Mouse (Mus musculus) forebrain, embryonic 12.5 days (tissue): ENCODE data around the gene Ptges2. TPM values are rescaled to one million over a fixed set of nuclear protein-coding genes. Genes with fewer than 3 reads are reported as not detected.

Experiments
- ATAC-seq: fragments of 200-750 bp; cut with Nextera tagmentation; 2 replicates; pipeline ENCODE4 v1.8.0; 2017; ENCODE audit warnings: moderate TSS enrichment; ENCODE audit not compliant: low FRiP score
- H3K27ac ChIP-seq: fragments of 300-500 bp; sonication (generic); 2 replicates; pipeline ENCODE4 v1.5.1; 2016; ENCODE audit warnings: mild to moderate bottlenecking
- H3K27me3 ChIP-seq: fragments of 300-500 bp; sonication (generic); 2 replicates; pipeline ENCODE4 v1.6.1; 2016; ENCODE audit warnings: mild to moderate bottlenecking
- H3K36me3 ChIP-seq: fragments of 300-500 bp; sonication (generic); replicated peaks from 2 replicates; pipeline ENCODE4 v1.6.1; 2016; ENCODE audit warnings: mild to moderate bottlenecking
- H3K4me1 ChIP-seq: fragments of 300-500 bp; sonication (generic); 2 replicates; pipeline ENCODE4 v1.6.1; 2016
- H3K4me2 ChIP-seq: fragments of 300-500 bp; sonication (generic); 2 replicates; pipeline ENCODE4 v1.6.1; 2016; ENCODE audit warnings: mild to moderate bottlenecking, moderate library complexity
- H3K4me3 ChIP-seq: fragments of 300-500 bp; sonication (generic); replicated peaks from 2 replicates; pipeline ENCODE4 v1.5.1; 2016; ENCODE audit warnings: mild to moderate bottlenecking
- H3K9ac ChIP-seq: fragments of 300-500 bp; sonication (generic); 2 replicates; pipeline ENCODE4 v1.6.1; 2016; ENCODE audit warnings: mild to moderate bottlenecking
- H3K9me3 ChIP-seq: fragments of 300-500 bp; sonication (generic); 2 replicates; pipeline ENCODE4 v1.6.1; 2016
- WGBS: fragments of 180-500 bp; shearing (Covaris S2); methylation state at CpG from one replicate; pipeline ENCODE4 v1.1.7; 2016; 5-methylcytosine and 5-hydroxymethylcytosine counted together
- polyA plus RNA-seq: library from polyadenylated mRNA; unstranded; fragments of >200 nt; fragmentation: Nextera tagmentation; extraction: Ambion mirVana; gene quantifications from 2 replicates; pipeline ENCODE4 v1.2.1, GENCODE M21; 2016

Ptges2 gene
- polyA plus RNA-seq, 1 experiment from 2014 or later, result 29.9 TPM

DNA sequence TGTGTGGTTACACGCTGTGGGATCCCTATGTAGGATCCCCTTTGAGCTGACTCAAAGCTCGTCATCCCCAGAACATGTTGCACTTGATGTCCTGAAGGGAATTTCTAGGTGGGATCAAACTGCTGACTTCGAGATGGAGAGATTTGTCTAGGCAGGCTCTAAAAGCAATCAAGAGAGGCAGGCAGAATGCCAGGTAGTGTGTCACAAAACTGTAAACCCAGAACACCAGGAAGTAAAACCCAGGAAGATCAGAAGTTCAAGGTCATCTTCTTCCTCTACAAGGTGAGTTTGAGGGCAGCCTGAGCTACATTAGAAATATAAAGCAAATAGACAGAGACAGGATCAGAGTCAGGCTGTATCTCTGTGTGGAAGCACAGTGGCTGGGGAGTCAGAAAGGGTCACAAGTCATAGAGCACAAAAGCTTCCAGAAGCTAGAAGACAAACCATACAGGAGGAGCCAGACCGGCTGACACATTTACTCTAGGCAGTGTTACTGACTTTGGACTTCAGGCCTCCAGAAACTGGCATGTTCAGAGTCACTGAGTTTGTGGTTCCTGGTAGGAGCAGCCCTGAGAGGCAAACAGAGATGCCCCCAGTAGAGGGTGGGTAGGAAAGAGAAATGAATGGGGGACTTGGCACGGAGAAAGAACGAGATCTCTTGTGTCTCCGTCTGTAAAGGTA lies 11.6 kb downstream of the Ptges2 start:
- no peaks in the 10 kb centered on the region for H3K4me1 ChIP-seq
- H3K27ac ChIP-seq, result no peak overlapping the region
- peaks cover 8% of the 10 kb centered on the region for H3K36me3 ChIP-seq
- 86% methylated on average over 7 of the region's 7 CpGs for WGBS
- peaks cover 2% of the 10 kb centered on the region; the same call in 1 of the 2 replicates for H3K27me3 ChIP-seq
- no peak for ATAC-seq
- no peak overlapping the region for H3K9ac ChIP-seq
- H3K4me2 ChIP-seq, result no peak overlapping the region
- no peak overlapping the region for H3K4me3 ChIP-seq
- H3K9me3 ChIP-seq, result no peaks in the 10 kb centered on the region

DNA sequence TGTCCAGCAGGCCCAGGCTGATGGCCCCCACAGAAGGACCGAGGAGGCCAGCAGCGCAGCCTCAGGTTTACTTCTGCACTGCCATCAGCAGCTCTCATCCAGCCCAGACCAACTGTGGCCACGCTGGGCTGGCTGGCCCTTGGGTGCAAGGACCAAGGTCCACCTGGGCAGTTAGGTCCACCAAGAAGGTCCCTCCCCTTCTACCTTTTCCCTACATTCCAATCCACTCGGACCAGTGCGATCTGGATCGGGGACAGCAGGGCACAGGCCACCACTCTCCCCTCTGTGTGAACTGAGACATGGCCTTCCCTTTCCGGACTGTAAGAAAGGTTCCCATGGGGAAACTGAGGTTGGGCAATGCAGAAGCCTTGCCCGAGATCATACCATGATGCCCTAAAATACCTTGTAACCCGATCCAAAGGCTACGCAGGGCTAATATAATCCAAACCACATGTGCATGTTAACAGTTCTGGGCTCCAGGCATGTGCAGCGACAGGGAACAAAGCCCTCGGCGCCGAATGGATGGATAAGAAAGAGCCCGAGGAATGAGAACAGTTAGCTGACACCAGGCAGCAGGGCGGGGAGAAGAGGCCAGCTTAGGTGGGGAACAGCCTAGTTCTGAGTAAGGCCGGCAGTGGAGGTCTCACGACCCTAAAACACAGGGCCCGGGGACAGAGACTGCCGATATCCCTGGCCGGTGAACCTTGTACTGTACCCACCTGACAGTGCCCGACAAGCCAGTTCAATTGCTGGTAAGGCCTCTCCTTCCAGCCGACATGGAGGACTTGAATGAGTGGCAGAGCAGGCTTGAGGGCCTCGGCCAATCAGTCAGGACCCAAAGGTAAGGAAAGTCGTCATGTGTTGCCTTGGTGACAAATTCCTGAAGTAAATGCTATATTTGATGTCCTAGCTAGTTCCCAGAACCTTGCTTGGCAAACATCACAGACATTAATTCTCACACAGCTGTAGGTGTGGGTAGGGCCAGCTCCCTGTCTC lies 13.0 kb downstream of the Ptges2 start:
- Histone ChIP-seq H3K9ac (no peak overlapping the region), H3K36me3 (peaks cover under 1% of the 10 kb centered on the region), H3K4me1 (no peaks in the 10 kb centered on the region), H3K27ac (no peak overlapping the region), H3K27me3 (peaks cover 2% of the 10 kb centered on the region; the same call in 1 of the 2 replicates), H3K4me3 (no peak overlapping the region), H3K4me2 (no peak overlapping the region), H3K9me3 (no peaks in the 10 kb centered on the region)
- 67% methylated on average over 25 of the region's 25 CpGs for WGBS
- ATAC-seq, result no peak

DNA sequence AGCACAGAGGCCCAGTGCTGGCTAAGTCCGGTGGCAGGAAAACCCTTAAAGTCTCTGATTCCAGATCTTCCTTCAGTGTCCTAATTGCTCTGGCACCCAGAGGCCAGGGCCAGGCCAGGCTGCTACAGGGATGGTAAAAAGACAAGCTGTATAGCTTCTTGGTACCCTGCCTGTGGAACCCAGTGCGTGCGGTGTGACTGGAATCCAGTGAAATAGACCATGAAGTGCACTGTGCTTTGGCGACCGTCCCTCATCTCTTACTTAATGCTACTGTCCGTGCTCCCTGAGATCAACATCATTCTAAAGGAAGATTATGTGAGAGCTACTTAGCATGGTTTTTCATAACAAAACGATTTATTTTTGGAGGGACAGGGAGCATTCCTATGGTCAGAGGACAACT lies 15.7 kb downstream of the Ptges2 start:
- no peaks in the 10 kb centered on the region for H3K9me3 ChIP-seq
- WGBS, result 87% methylated on average over 7 of the region's 7 CpGs
- H3K27ac ChIP-seq, result no peak overlapping the region
- peaks cover 2% of the 10 kb centered on the region; the same call in 1 of the 2 replicates for H3K27me3 ChIP-seq
- ATAC-seq, result no peak
- no peak overlapping the region for H3K9ac ChIP-seq
- no peak overlapping the region for H3K4me2 ChIP-seq
- no peaks in the 10 kb centered on the region for H3K4me1 ChIP-seq
- H3K36me3 ChIP-seq, result peaks cover 28% of the 10 kb centered on the region
- no peak overlapping the region for H3K4me3 ChIP-seq

- Histone ChIP-seq H3K9me3 (no peaks in the 10 kb centered on the region), H3K4me3 (no peak overlapping the region), H3K9ac (no peak overlapping the region), H3K27me3 (no peaks in the 10 kb centered on the region), H3K27ac (no peak overlapping the region), H3K4me1 (no peaks in the 10 kb centered on the region), H3K4me2 (no peak overlapping the region), H3K36me3 (peaks cover 43% of the 10 kb centered on the region)
- 88% methylated on average over 6 of the region's 6 CpGs for WGBS
- no peak for ATAC-seq
Observed at GRCm38 (mm10) chr2:32412742-32413531, 17.2 kb downstream of the Ptges2 start.

DNA sequence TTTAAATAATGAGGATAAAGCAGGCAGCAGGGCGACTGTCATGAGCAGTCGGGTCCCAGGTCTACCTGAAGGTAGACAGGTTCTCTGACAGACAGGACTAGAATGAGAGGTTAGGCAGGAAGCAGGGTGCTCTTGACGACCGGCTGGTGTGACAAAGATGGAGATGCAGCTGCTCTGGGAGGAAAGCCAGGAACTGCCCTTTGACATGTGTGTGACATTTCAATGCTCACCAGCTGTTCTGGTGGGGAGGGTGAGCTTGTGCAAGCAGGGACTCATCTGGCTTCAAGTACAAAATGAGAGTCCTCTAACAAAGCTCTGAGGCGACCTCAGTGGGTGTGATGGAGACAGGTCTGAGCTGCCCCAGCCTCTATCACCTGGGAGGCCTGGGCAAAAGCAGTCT lies 18.2 kb downstream of the Ptges2 start:
- H3K27me3 ChIP-seq, result no peaks in the 10 kb centered on the region
- H3K4me1 ChIP-seq, result no peaks in the 10 kb centered on the region
- no peak overlapping the region for H3K9ac ChIP-seq
- no peak overlapping the region for H3K4me2 ChIP-seq
- 75% methylated on average over 5 of the region's 5 CpGs for WGBS
- H3K36me3 ChIP-seq, result peaks cover 53% of the 10 kb centered on the region
- no peak for ATAC-seq
- H3K9me3 ChIP-seq, result no peaks in the 10 kb centered on the region
- H3K4me3 ChIP-seq, result no peak overlapping the region
- H3K27ac ChIP-seq, result no peak overlapping the region

- Histone ChIP-seq H3K4me1 (no peaks in the 10 kb centered on the region), H3K4me3 (no peak overlapping the region), H3K9me3 (no peaks in the 10 kb centered on the region), H3K27ac (no peak overlapping the region), H3K27me3 (no peaks in the 10 kb centered on the region), H3K36me3 (peaks cover 72% of the 10 kb centered on the region), H3K4me2 (no peak overlapping the region), H3K9ac (no peak overlapping the region)
- ATAC-seq, result no peak
- WGBS, result 96% methylated on average over 12 of the region's 12 CpGs
Observed at GRCm38 (mm10) chr2:32415801-32416200, 20.1 kb downstream of the Ptges2 start.

DNA sequence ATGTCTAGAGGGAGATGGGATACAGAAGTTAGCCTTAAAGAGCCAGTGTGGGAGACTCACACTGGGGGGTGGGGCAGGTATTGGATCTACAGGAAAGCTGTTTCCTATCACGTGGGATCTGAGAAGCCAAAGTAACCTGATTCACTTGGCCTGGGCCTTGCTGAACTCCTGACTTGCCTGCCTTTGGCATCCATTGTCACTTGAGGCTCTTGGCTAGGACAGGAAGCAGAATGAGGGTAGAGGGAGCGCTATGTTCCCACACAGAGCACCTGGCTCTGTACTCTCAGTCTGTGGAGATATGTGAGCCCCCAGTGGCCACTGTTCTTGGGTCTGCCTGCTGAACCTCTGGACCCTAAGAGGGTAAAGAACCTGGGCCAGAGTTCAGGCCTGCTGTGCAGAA lies 20.9 kb downstream of the Ptges2 start:
- ATAC-seq, result no peak
- WGBS, result 82% methylated on average over 2 of the region's 2 CpGs
- H3K36me3 ChIP-seq, result peaks cover 77% of the 10 kb centered on the region

DNA sequence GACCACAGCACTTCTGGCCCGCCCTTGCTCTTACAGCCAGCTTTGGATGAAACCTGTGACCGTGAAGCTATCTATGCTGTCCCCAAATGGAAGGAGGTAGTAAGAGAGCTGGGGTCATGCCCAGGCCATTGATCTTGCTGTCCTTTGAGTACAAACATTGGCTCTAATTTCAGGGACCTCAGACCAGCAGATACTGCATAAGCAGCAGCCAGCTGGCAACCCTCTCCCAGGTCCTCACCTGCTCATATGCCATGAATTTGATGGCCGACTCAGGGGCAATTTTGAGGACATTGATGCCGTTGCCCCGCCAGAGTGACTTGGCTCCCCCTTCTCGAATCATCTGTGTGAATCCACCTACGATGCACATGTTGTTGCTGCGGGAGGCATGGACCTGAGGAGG lies 21.8 kb downstream of the Ptges2 start:
- no peak for ATAC-seq

More for the DNA sequence above, 20.9 kb downstream of the Ptges2 start:
- Histone ChIP-seq H3K27ac (no peak overlapping the region), H3K4me1 (no peaks in the 10 kb centered on the region), H3K4me2 (no peak overlapping the region), H3K9ac (no peak overlapping the region), H3K27me3 (no peaks in the 10 kb centered on the region), H3K9me3 (no peaks in the 10 kb centered on the region), H3K4me3 (no peak overlapping the region)

GRCm38 (mm10) chr2:32418430-32419151 lies 22.9 kb downstream of the Ptges2 start:
- H3K4me3 ChIP-seq, result no peak overlapping the region
- peaks cover 12% of the 10 kb centered on the region for H3K4me1 ChIP-seq
- no peaks in the 10 kb centered on the region for H3K27me3 ChIP-seq
- ATAC-seq, result no peak
- H3K9me3 ChIP-seq, result no peaks in the 10 kb centered on the region
- H3K36me3 ChIP-seq, result peaks cover 77% of the 10 kb centered on the region
- no peak overlapping the region for H3K9ac ChIP-seq
- no peak overlapping the region for H3K4me2 ChIP-seq
- WGBS, result 81% methylated on average over 12 of the region's 12 CpGs
- no peak overlapping the region for H3K27ac ChIP-seq

More for the DNA sequence above, 21.8 kb downstream of the Ptges2 start:
- WGBS, result 90% methylated on average over 8 of the region's 8 CpGs
- peaks cover 77% of the 10 kb centered on the region for H3K36me3 ChIP-seq
- no peak overlapping the region for H3K27ac ChIP-seq
- H3K4me3 ChIP-seq, result no peak overlapping the region
- no peak overlapping the region for H3K9ac ChIP-seq
- H3K4me2 ChIP-seq, result no peak overlapping the region
- H3K4me1 ChIP-seq, result peaks cover 1% of the 10 kb centered on the region; the same call in 1 of the 2 replicates
- H3K27me3 ChIP-seq, result no peaks in the 10 kb centered on the region
- no peaks in the 10 kb centered on the region for H3K9me3 ChIP-seq

DNA sequence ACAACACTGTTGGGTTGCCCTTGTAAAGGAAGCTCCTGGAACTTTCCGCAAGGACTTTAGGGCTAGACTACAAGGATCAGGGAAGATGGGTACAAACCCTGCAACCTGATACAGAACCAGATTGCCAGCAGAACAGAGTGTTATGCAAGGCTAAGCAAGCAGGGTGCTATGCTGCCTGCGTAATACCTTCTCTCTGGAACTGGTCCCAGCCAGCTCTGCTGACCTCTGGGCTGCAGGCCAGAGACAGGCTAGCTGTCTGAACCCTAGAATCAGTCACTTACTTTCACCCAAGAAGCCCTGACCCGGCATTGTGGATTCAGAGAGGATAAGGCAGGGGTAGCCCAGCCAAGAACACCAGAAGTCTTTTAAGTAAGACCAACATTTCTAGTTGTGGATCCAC lies 23.7 kb downstream of the Ptges2 start:
- peaks cover 70% of the 10 kb centered on the region for H3K36me3 ChIP-seq

GRCm38 (mm10) chr2:32420066-32420608 lies 24.4 kb downstream of the Ptges2 start:
- H3K36me3 ChIP-seq, result peaks cover 62% of the 10 kb centered on the region
- H3K4me2 ChIP-seq, result no peak overlapping the region
- H3K9ac ChIP-seq, result no peak overlapping the region
- WGBS, result 91% methylated on average over 12 of the region's 12 CpGs
- no peak overlapping the region for H3K4me3 ChIP-seq
- no peaks in the 10 kb centered on the region for H3K9me3 ChIP-seq
- no peaks in the 10 kb centered on the region for H3K27me3 ChIP-seq
- no peak for ATAC-seq
- H3K27ac ChIP-seq, result no peak overlapping the region
- H3K4me1 ChIP-seq, result peaks cover 27% of the 10 kb centered on the region

More for the DNA sequence above, 23.7 kb downstream of the Ptges2 start:
- ATAC-seq, result no peak
- H3K9ac ChIP-seq, result no peak overlapping the region
- no peak overlapping the region for H3K4me3 ChIP-seq
- no peaks in the 10 kb centered on the region for H3K27me3 ChIP-seq
- H3K27ac ChIP-seq, result no peak overlapping the region
- 93% methylated on average over 3 of the region's 3 CpGs for WGBS
- H3K4me1 ChIP-seq, result peaks cover 20% of the 10 kb centered on the region
- no peaks in the 10 kb centered on the region for H3K9me3 ChIP-seq
- no peak overlapping the region for H3K4me2 ChIP-seq
